Mouse (Mus musculus): ENCODE measurements around the gene Wnt7a. TPM values are rescaled to one million over a fixed set of nuclear protein-coding genes. Genes with fewer than 3 reads are reported as not detected.

Gene Wnt7a
- polyA plus RNA-seq, 1 experiment from 2014 or later = 7.6 TPM

GRCm38 (mm10) chr6:91345091-91345490 is 66.1 kb downstream of the Wnt7a start:
- no peak for ATAC-seq (ENCODE audit: low FRiP score)
- 40% methylated on average over 5 of the region's 5 CpGs for WGBS
- peaks cover 33% of the 10 kb centered on the region for H3K4me1 ChIP-seq (replicated peaks; ENCODE audit: control insufficient read depth, insufficient read depth, low read length)

GRCm38 (mm10) chr6:91339612-91340246 is 71.4 kb downstream of the Wnt7a start:
- Histone ChIP-seq H3K9me3 (ENCODE audit: control insufficient read depth, low read length) (no peaks in the 10 kb centered on the region), H3K27me3 (ENCODE audit: control insufficient read depth, insufficient read depth, low read length) (no peaks in the 10 kb centered on the region), H3K36me3 (ENCODE audit: control insufficient read depth, insufficient read depth, low read length) (no peaks in the 10 kb centered on the region), H3K4me3 (ENCODE audit: low read depth, low read length) (no peak overlapping the region), H3K4me2 (replicated peaks; ENCODE audit: low read depth, low read length) (no peak overlapping the region), H3K9ac (ENCODE audit: low read depth, low read length) (no peak overlapping the region), H3K27ac (ENCODE audit: low read depth, low read length) (no peak overlapping the region), H3K4me1 (replicated peaks; ENCODE audit: control insufficient read depth, insufficient read depth, low read length) (peaks cover 8% of the 10 kb centered on the region; the same call in 1 of the 2 replicates)
- WGBS = 70% methylated on average over 8 of the region's 8 CpGs
- no peak for DNase-seq (ENCODE audit: low spot score)
- ATAC-seq (ENCODE audit: low FRiP score) = no peak

More at GRCm38 (mm10) chr6:91345091-91345490, 66.1 kb downstream of the Wnt7a start:
- DNase-seq (ENCODE audit: low spot score) = no peak
- no peaks in the 10 kb centered on the region for H3K36me3 ChIP-seq (ENCODE audit: control insufficient read depth, insufficient read depth, low read length)
- no peak overlapping the region for H3K9ac ChIP-seq (ENCODE audit: low read depth, low read length)
- no peak overlapping the region for H3K4me2 ChIP-seq (replicated peaks; ENCODE audit: low read depth, low read length)
- H3K9me3 ChIP-seq (ENCODE audit: control insufficient read depth, low read length) = no peaks in the 10 kb centered on the region
- no peaks in the 10 kb centered on the region for H3K27me3 ChIP-seq (ENCODE audit: control insufficient read depth, insufficient read depth, low read length)
- H3K27ac ChIP-seq (ENCODE audit: low read depth, low read length) = peak overlapping the region; percentile 79
- H3K4me3 ChIP-seq (ENCODE audit: low read depth, low read length) = no peak overlapping the region

GRCm38 (mm10) chr6:91335470-91335869 is 75.7 kb downstream of the Wnt7a start:
- Histone ChIP-seq H3K36me3 (ENCODE audit: control insufficient read depth, insufficient read depth, low read length) (no peaks in the 10 kb centered on the region), H3K9me3 (ENCODE audit: control insufficient read depth, low read length) (no peaks in the 10 kb centered on the region), H3K4me1 (replicated peaks; ENCODE audit: control insufficient read depth, insufficient read depth, low read length) (no peaks in the 10 kb centered on the region; the same call in 1 of the 2 replicates), H3K4me3 (ENCODE audit: low read depth, low read length) (no peak overlapping the region), H3K4me2 (replicated peaks; ENCODE audit: low read depth, low read length) (no peak overlapping the region), H3K9ac (ENCODE audit: low read depth, low read length) (no peak overlapping the region), H3K27ac (ENCODE audit: low read depth, low read length) (no peak overlapping the region), H3K27me3 (ENCODE audit: control insufficient read depth, insufficient read depth, low read length) (no peaks in the 10 kb centered on the region)
- ATAC-seq (ENCODE audit: low FRiP score) = no peak
- no peak for DNase-seq (ENCODE audit: low spot score)
- WGBS = 63% methylated on average over 1 of the region's 1 CpGs

GRCm38 (mm10) chr6:91331886-91332285 is 79.3 kb downstream of the Wnt7a start:
- H3K9me3 ChIP-seq (ENCODE audit: control insufficient read depth, low read length) = no peaks in the 10 kb centered on the region
- no peak for DNase-seq (ENCODE audit: low spot score)
- H3K4me2 ChIP-seq (replicated peaks; ENCODE audit: low read depth, low read length) = no peak overlapping the region
- no peaks in the 10 kb centered on the region; the same call in 1 of the 2 replicates for H3K4me1 ChIP-seq (replicated peaks; ENCODE audit: control insufficient read depth, insufficient read depth, low read length)
- 72% methylated on average over 8 of the region's 8 CpGs for WGBS
- no peak overlapping the region for H3K27ac ChIP-seq (ENCODE audit: low read depth, low read length)
- no peaks in the 10 kb centered on the region for H3K36me3 ChIP-seq (ENCODE audit: control insufficient read depth, insufficient read depth, low read length)
- H3K27me3 ChIP-seq (ENCODE audit: control insufficient read depth, insufficient read depth, low read length) = no peaks in the 10 kb centered on the region
- H3K4me3 ChIP-seq (ENCODE audit: low read depth, low read length) = no peak overlapping the region
- no peak for ATAC-seq (ENCODE audit: low FRiP score)
- H3K9ac ChIP-seq (ENCODE audit: low read depth, low read length) = no peak overlapping the region

GRCm38 (mm10) chr6:91325556-91325955 is 85.6 kb downstream of the Wnt7a start:
- no peak overlapping the region for H3K9ac ChIP-seq (ENCODE audit: low read depth, low read length)
- no peak for ATAC-seq (ENCODE audit: low FRiP score)
- H3K36me3 ChIP-seq (ENCODE audit: control insufficient read depth, insufficient read depth, low read length) = no peaks in the 10 kb centered on the region
- 93% methylated on average over 4 of the region's 4 CpGs for whole genome bisulfite sequencing
- DNase-seq (ENCODE audit: low spot score) = no peak
- no peaks in the 10 kb centered on the region for H3K27me3 ChIP-seq (ENCODE audit: control insufficient read depth, insufficient read depth, low read length)
- no peaks in the 10 kb centered on the region for H3K9me3 ChIP-seq (ENCODE audit: control insufficient read depth, low read length)
- no peak overlapping the region for H3K4me2 ChIP-seq (replicated peaks; ENCODE audit: low read depth, low read length)
- 0 out of 2 replicates have a peak, but pooled peaks cover 3% of the 10 kb centered on the region for H3K4me1 ChIP-seq (replicated peaks; ENCODE audit: control insufficient read depth, insufficient read depth, low read length)
- no peak overlapping the region for H3K27ac ChIP-seq (ENCODE audit: low read depth, low read length)
- no peak overlapping the region for H3K4me3 ChIP-seq (ENCODE audit: low read depth, low read length)

GRCm38 (mm10) chr6:91324752-91325151 is 86.4 kb downstream of the Wnt7a start:
- no peak overlapping the region for H3K4me3 ChIP-seq (ENCODE audit: low read depth, low read length)
- WGBS = 67% methylated on average over 11 of the region's 11 CpGs
- H3K9me3 ChIP-seq (ENCODE audit: control insufficient read depth, low read length) = no peaks in the 10 kb centered on the region
- no peak overlapping the region for H3K4me2 ChIP-seq (replicated peaks; ENCODE audit: low read depth, low read length)
- H3K4me1 ChIP-seq (replicated peaks; ENCODE audit: control insufficient read depth, insufficient read depth, low read length) = 0 out of 2 replicates have a peak, but pooled peaks cover 3% of the 10 kb centered on the region
- H3K27ac ChIP-seq (ENCODE audit: low read depth, low read length) = no peak overlapping the region
- no peak for ATAC-seq (ENCODE audit: low FRiP score)
- no peak for DNase-seq (ENCODE audit: low spot score)
- H3K9ac ChIP-seq (ENCODE audit: low read depth, low read length) = no peak overlapping the region
- H3K27me3 ChIP-seq (ENCODE audit: control insufficient read depth, insufficient read depth, low read length) = no peaks in the 10 kb centered on the region
- H3K36me3 ChIP-seq (ENCODE audit: control insufficient read depth, insufficient read depth, low read length) = no peaks in the 10 kb centered on the region

- ATAC-seq (ENCODE audit: low FRiP score) (peak; percentile 56), DNase-seq (ENCODE audit: low spot score) (no peak)
- no peaks in the 10 kb centered on the region; the same call in 1 of the 2 replicates for H3K27me3 ChIP-seq (ENCODE audit: control insufficient read depth, insufficient read depth, low read length)
- no peak overlapping the region for H3K4me3 ChIP-seq (ENCODE audit: low read depth, low read length)
- no peaks in the 10 kb centered on the region for H3K36me3 ChIP-seq (ENCODE audit: control insufficient read depth, insufficient read depth, low read length)
- H3K4me2 ChIP-seq (replicated peaks; ENCODE audit: low read depth, low read length) = no peak overlapping the region
- H3K27ac ChIP-seq (ENCODE audit: low read depth, low read length) = no peak overlapping the region
- no peaks in the 10 kb centered on the region for H3K9me3 ChIP-seq (ENCODE audit: control insufficient read depth, low read length)
- WGBS = 79% methylated on average over 9 of the region's 9 CpGs
- H3K9ac ChIP-seq (ENCODE audit: low read depth, low read length) = no peak overlapping the region
- H3K4me1 ChIP-seq (replicated peaks; ENCODE audit: control insufficient read depth, insufficient read depth, low read length) = 0 out of 2 replicates have a peak, but pooled peaks cover 3% of the 10 kb centered on the region
Observed at GRCm38 (mm10) chr6:91322001-91322772, 89.0 kb downstream of the Wnt7a start.
